Mouse (Mus musculus) adrenal gland, postnatal 10 days (tissue): Measurements from ENCODE around the gene Gm17087. TPM values are rescaled to one million over a fixed set of nuclear protein-coding genes. Genes with fewer than 3 reads are reported as not detected.
A peak's percentile ranks its signal among the peaks of the same experiment; 100 is the strongest.

Source experiments
- DNase-seq: peaks from one replicate; pipeline ENCODE4 v3.0.0; 2021; ENCODE audit warnings: mixed read lengths
- total RNA-seq, 2 experiments: library from RNA; stranded (reverse); gene quantifications; 2 replicates each; pipeline ENCODE4 v1.2.3; 2021

Gene Gm17087
- total RNA-seq, 2 experiments from 2014 or later = not detected

DNA sequence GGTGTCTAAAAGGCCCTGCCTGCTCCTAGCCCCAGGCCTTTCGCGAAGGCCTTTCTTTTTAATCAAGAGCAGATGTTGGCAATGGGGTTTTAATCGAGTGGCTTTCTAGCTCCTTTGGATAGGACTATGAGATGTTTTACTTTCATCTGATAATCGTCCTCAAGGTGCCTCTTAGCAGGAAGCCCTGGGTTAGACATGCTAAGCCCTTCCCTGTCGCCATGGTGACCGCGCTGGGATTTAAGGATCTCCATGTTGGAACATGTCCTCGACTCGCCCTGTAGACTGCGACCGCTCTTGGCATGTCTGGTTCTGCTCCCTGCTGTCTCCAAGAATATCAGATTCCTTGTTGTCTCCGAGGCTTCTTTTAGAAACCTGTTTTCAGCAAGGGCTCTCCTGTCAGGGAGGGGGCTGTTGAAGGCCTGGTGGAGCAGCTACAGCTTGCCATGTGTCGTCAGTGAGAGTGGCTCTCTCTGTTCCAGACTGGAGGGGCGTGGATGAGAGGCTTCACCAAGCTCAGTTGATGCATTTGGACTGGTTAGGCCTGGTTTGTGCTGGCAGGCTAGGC, 24.7 kb downstream of the Gm17087 start:
- DNase-seq = no peak

DNA sequence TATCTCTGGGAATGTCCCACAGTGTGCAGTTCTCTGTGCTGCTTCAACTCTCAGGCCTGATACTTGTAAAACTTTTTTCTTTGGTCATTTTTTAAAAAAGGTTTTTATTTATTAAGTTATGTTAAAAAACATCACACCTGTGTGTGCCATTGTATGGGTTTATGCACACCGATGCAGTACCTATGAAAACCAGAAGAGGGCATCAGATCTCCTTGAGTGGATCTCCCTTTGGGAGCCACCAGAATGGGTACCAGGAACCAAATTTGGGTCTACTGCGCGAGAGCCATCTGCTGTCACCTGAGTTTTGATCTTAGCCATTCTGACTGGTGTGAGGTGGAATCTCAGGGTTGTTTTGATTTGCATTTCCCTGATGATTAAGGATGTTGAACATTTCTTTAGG, 28.6 kb downstream of the Gm17087 start:
- DNase-seq = no peak

DNA sequence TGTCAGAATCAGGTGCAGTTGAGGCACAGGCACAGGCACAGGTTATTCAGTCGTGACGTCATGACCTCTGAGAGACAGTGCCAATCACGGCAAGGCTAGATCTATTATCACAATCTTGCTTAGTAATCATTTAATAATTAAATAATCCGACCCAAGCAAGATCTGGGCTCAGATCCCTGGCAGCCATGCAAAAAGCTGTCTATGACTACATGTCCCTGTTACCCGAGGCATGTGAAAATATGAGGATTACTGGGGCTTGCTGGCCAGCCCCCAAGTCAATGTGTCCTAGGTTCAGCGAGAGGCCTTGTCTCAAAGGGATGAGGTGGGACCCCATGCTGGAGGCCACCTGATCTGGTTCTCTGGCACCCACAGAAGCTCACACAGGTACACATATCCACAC, 30.2 kb downstream of the Gm17087 start:
- DNase-seq = no peak

DNA sequence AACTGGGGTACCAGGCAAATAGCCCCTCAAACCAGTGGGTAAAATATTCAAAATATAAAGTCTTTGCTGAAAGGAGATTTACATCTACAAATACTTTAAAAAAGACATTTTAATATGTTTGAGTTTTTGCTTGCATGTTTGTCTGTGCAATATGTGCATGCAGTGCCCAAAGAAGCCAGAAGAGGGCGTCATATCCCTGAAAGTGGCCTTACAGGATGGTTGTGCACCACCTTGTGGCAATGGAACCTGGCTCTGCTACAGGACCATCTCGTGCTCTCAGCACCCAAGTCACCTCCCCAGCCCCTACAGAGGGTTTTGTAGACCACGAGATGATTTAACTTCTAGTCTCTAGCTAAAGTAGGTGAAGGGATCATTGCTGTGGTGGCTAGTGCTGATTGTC, 32.9 kb downstream of the Gm17087 start:
- no peak for DNase-seq

DNA sequence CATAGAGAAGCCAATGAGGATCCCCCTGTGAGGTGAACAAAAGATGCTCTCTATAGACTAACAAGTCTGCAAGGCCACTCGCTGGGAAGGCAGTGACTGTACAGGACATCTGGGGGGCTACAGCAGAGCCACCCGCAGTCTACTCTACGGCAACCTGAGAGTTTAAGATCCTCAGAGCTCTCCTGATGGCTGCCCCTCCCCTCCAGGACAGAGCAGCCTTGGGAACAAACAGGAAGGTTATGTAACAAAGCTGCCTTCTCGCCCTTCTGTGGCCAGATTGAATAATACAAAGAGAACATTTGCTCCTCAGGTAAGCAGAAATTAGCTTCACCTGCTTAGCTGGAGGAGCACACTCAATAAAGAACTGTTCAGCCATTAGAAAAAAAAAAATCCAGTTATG, 34.1 kb downstream of the Gm17087 start:
- no peak for DNase-seq

DNA sequence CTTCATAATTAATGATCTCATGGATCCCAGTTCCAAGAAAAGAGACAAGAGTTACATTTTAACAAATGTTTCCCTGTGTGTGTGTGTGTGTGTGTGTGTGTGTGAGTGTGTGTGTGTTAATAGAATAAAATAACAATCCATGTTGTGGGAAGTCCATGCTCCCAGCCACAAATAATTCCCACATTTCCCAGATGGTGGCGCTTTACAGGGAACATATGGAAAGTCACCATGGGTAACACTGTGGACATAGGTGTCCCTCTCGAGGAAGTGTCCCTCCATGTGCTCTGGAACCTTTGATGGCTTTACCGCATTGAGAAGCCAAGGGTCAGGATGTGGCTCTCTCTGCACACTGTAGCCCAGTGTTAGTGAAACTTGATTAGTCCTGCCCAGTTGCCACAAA, 38.1 kb downstream of the Gm17087 start:
- no peak for DNase-seq

DNA sequence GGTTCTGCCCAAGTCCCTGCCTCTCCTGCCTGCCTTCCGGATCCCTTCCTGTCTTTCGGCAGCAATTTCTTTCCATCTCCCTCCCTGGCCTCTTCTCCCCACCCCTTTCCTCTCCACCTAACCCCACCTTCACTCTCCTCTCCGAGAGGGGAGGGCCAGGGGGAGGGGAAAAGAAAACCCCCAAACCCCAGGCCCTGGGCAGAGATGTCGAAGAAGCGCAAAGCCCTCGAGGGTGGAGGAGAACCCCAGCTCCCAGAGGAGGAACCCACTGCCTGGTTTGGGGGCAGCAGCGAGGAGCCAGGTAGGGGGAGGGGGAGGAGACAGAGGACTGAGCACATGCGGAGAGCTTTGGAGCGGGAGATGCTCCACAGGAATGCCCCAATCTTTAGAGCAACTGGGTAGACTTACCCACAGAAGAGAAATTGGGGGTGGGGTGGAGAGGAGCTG, 39.9 kb downstream of the Gm17087 start:
- peak; percentile 24 for DNase-seq

DNA sequence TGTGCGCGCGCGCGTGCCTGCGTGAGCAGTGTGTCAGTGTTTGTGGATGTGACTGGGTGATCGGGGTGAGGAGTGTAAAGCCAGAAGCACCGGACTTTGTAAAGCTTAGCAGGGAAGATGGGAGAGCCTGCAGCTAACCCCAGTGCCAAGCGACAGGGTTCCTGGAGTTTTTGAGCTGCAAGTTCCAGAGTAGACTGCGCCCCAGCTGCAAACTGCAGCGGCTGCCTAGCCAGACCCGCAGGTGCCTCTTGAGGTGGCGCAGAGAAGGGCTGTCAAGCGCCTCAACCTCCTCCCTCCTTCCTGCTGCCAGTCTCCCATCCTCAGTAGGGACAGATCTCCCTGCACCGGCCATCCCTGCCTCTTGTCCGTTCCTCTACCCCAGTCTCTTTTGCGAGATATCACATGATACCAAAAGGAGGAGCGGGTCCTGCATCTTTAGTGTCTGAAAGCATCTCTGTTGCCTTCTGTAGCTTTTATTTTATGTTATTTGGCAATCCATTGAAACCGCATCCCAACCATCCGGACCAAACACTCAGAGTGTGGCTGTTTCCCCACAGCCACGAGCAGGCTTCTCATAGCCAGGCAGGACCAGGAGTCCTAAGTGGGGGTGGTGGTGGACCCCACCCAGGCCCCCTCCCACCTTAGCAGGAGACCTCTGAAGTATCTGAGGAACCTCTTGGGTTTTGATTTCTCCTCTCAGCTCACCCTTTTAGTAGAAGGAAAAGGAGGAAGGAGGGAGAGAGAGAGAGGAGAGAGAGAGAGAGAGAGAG, 40.6 kb downstream of the Gm17087 start:
- DNase-seq = peak; percentile 45

DNA sequence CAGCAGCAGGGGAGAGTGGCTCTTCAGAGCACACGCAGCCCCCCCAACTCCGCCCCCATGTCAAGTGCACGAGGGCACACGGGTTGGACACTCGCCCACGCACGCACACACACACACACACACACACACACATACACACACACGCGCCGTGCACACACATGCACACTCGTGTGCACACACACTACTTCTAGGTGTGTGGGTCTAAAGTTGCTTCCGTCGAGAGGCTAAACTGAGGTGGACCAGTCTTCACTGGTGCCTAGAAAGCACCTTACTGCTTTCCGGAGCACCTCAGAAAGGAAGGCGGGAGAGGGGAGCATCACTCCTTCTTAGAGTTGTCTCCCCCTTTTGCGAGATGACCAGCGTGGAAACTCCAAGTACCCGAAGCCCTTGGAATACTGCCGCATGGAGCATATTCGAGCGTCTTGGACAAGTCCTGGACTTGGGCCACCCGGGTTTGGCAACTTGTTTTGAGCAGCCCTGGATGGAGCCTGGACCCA, 41.5 kb downstream of the Gm17087 start, which contains the start of gene Pde10a:
Gene Pde10a, plus strand, starts transcription at position 148 of the 497 bp plus-strand sequence.
- peak; percentile 56 for DNase-seq

DNA sequence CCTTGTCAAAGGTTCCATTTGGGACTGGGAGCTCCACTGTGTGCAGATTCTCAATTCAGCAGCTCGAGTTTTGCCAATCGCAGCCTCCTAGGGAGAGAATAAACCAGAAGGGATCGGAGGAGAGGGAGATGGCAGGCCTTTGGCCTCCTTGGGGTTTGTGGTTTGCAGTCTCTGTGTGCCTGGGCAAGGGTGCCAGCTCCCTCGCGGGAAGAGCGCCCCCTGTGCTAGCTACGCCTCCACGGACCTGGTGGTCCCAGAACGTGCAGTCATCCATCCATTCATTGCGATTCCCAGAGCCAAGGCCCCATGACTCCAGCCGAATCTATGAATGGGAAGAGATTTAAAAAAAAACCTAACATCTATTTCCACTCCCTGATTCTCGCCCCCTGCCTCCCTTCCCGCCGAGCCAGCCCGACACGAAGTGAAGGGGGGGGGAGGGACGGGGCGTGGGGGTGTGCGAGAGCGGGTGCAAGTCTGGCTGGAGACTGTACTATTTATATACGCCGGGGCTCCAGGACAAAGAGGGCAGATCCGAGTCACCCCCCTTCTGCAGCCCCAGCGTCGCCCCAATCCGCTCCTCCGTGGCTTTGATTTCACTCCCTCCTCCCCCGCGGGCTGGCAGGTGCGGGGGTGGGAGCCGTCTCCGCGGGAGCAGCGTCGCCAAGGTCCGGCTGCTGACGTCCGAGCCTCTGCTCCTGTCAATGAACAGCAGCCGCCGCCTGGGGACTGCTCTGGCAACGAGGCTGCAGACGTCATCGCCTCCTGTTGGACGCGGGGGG, 42.2 kb downstream of the Gm17087 start:
- DNase-seq = peak; percentile 92

DNA sequence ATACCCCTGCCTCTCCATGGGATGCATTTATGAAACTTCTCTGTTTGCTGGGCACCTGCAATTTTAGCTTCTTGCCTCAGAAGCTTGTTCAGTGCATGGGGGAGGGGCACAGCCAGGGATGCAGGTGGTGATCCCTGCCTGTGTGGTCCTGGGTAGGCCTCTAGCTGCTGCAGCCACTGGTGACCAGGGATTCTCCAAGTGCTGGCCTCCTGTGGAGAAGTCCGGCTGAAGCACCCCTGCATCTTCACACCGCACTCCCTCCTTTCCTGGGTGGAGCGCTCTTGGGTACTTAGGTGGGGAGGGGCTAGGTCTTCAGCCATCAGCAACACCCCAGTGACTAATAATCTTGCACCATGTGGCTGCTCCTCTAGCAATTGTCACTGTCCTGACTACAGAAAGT, 42.8 kb downstream of the Gm17087 start:
- no peak for DNase-seq

DNA sequence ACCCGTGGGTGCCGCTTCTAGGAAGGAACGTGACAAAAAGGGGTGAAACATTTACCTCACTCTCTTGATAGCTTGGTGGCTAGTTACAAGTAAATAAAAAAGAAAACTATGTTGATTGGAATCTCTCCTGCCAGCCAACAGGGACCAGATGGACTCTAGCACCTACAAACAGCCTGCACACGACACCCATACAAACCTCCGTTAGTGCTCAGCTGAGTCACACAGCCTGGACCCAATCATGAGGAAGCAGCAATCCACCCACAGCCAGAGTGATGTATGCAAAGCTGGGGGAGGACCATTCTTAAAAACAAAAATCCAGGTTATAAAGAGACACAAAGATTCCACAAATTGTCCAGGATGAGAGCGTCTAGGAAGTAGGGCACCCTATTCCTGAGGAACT, 50.7 kb downstream of the Gm17087 start:
- no peak for DNase-seq

Other genes with a start within 250 kb of the Gm17087 start
- under 1 TPM; 0.24 to 0.45 TPM for gene Prr18, start 229.5 kb downstream of the Gm17087 start, total RNA-seq
- gene T2, start 211.0 kb downstream of the Gm17087 start, total RNA-seq = under 1 TPM in 1 of 2 experiments, not detected in 1; 0.18 TPM
- not detected for gene T, start 132.5 kb downstream of the Gm17087 start, total RNA-seq
- gene Pde10a, start 41.6 kb downstream of the Gm17087 start, total RNA-seq = 10 to 100 TPM; 12.4 to 20.0 TPM